ENCODE assay signal across 21 mouse cellular contexts in genomic region chr19:26944006-26944405, GRCm38 (mm10). TPM values are rescaled to one million over a fixed set of nuclear protein-coding genes. Genes with fewer than 3 reads are reported as not detected.
"Had no signal": no experiment of that assay in that cellular context is flagged by ENCODE, and none has a peak within 500 bp of the region (broad histone marks: within the 10 kb centered on the region; RNA-seq: fewer than 3 reads in every experiment).

No protein-coding gene starts in this region.

- H3K9ac ChIP-seq: limb, embryonic 12.5 days; liver, embryonic 13.5 days; liver, postnatal 0 days; midbrain, embryonic 12.5 days; neural tube, embryonic 13.5 days; stomach, embryonic 15.5 days had no signal

- H3K4me3 ChIP-seq: limb, embryonic 12.5 days; liver, embryonic 13.5 days; midbrain, embryonic 12.5 days; neural tube, embryonic 13.5 days; stomach, embryonic 15.5 days had no signal

- H3K27me3 ChIP-seq: limb, embryonic 12.5 days; liver, embryonic 13.5 days; midbrain, embryonic 12.5 days; neural tube, embryonic 13.5 days; stomach, embryonic 15.5 days had no signal

- ATAC-seq: liver, postnatal 0 days; midbrain, embryonic 16.5 days had no signal

- DNase-seq: kidney, adult 9 months; kidney, postnatal 10 days; liver; liver, embryonic 13.5 days; liver, postnatal 0 days; retina, postnatal 1 day; right cerebral cortex, postnatal 4 days; thymus, postnatal 36 days had no signal

- H3K9me3 ChIP-seq: limb, embryonic 12.5 days; liver, embryonic 13.5 days; midbrain, embryonic 12.5 days; neural tube, embryonic 13.5 days; stomach, embryonic 15.5 days had no signal

- H3K4me2 ChIP-seq: limb, embryonic 12.5 days; liver, embryonic 13.5 days; midbrain, embryonic 12.5 days; neural tube, embryonic 13.5 days; stomach, embryonic 15.5 days had no signal

- H3K36me3 ChIP-seq: limb, embryonic 12.5 days; liver, embryonic 13.5 days; midbrain, embryonic 12.5 days; neural tube, embryonic 13.5 days; stomach, embryonic 15.5 days had no signal

- H3K4me1 ChIP-seq: limb, embryonic 12.5 days; liver, embryonic 13.5 days; midbrain, embryonic 12.5 days; neural tube, embryonic 13.5 days; stomach, embryonic 15.5 days had no signal

- H3K27ac ChIP-seq: limb, embryonic 12.5 days; liver, embryonic 13.5 days; midbrain, embryonic 12.5 days; neural tube, embryonic 13.5 days; stomach, embryonic 15.5 days had no signal

RNA-seq across cellular contexts. Expression of gene Gm815, which starts 58.3 kb away (rescaled TPM):
- total RNA-seq: layer of hippocampus, adult 8-10 months; layer of hippocampus, postnatal 14 days; left cerebral cortex, adult 18-20 months; left cerebral cortex, postnatal 25 days had no signal
- polyA plus RNA-seq: large intestine, adult 2 months; limb, embryonic 12.5 days; liver, embryonic 13.5 days; liver, postnatal 0 days; midbrain, embryonic 12.5 days; midbrain, embryonic 16.5 days; neural tube, embryonic 13.5 days; spleen, adult 2 months; stomach, embryonic 15.5 days; testis, adult 2 months; thymus, postnatal 0 days had no signal
